ENCODE assay signal across 18 mouse cellular contexts in genomic region chr6:34310023-34310595, GRCm38 (mm10). TPM values are rescaled to one million over a fixed set of nuclear protein-coding genes. Genes with fewer than 3 reads are reported as not detected.
"Had no signal": no experiment of that assay in that cellular context is flagged by ENCODE, and none has a peak within 500 bp of the region (broad histone marks: within the 10 kb centered on the region; RNA-seq: fewer than 3 reads in every experiment).

No protein-coding gene starts in this region.

- H3K9me3 ChIP-seq: limb, embryonic 10.5 days; limb, embryonic 13.5 days; liver, embryonic 12.5 days; liver, embryonic 15.5 days; lung, embryonic 15.5 days; megakaryocyte, embryonic 14.5 days; midbrain, embryonic 10.5 days; midbrain, embryonic 13.5 days; neural tube, embryonic 13.5 days had no signal

- H3K27ac ChIP-seq: limb, embryonic 10.5 days; limb, embryonic 13.5 days; liver, embryonic 12.5 days; liver, embryonic 15.5 days; lung, embryonic 15.5 days; midbrain, embryonic 10.5 days; midbrain, embryonic 13.5 days; neural tube, embryonic 13.5 days had no signal

- H3K27me3 ChIP-seq: limb, embryonic 13.5 days; liver, embryonic 12.5 days; liver, embryonic 15.5 days; lung, embryonic 15.5 days; megakaryocyte, embryonic 14.5 days; midbrain, embryonic 13.5 days; neural tube, embryonic 13.5 days had no signal

- DNase-seq: kidney, adult 18-20 months; kidney, postnatal 14 days; kidney, postnatal 4 days; liver; thymus, adult 18-20 months; thymus, postnatal 36 days had no signal

- H3K4me3 ChIP-seq: limb, embryonic 10.5 days; limb, embryonic 13.5 days; liver, embryonic 12.5 days; liver, embryonic 15.5 days; lung, embryonic 15.5 days; megakaryocyte, embryonic 14.5 days; midbrain, embryonic 10.5 days; midbrain, embryonic 13.5 days; myocyte; neural tube, embryonic 13.5 days had no signal

- H3K4me1 ChIP-seq: limb, embryonic 13.5 days; liver, embryonic 12.5 days; liver, embryonic 15.5 days; lung, embryonic 15.5 days; midbrain, embryonic 13.5 days had no signal

RNA-seq across cellular contexts. Expression of gene Akr1b8, which starts 43.8 kb away (rescaled TPM):
- total RNA-seq: monocyte, adult 5-6 weeks; neutrophil, adult 5-6 weeks had no signal
